Mouse (Mus musculus) limb, embryonic 10.5 days (tissue): Measurements from ENCODE around the gene Gpr137. TPM values are rescaled to one million over a fixed set of nuclear protein-coding genes. Genes with fewer than 3 reads are reported as not detected.
"Not testable (repeated sequence)": the region's sequence is repeated elsewhere in the genome, so short reads cannot be mapped to it uniquely, and the experiment has no call there.

ENCODE experiments used
- DNase-seq: peaks from one replicate; pipeline ENCODE4 v3.0.0-alpha.2; 2017; ENCODE audit warnings: low spot score
- H3K27ac ChIP-seq: fragments of 300-500 bp; sonication (generic); 2 replicates; pipeline ENCODE4 v1.5.1; 2016; ENCODE audit warnings: mild to moderate bottlenecking
- H3K27me3 ChIP-seq: fragments of 300-500 bp; sonication (generic); 2 replicates; pipeline ENCODE4 v1.6.1; 2016; ENCODE audit warnings: low read depth, mild to moderate bottlenecking; ENCODE audit not compliant: poor library complexity, severe bottlenecking
- H3K36me3 ChIP-seq: fragments of 300-500 bp; sonication (generic); 2 replicates; pipeline ENCODE4 v1.6.1; 2016; ENCODE audit warnings: mild to moderate bottlenecking, moderate library complexity
- H3K4me1 ChIP-seq: fragments of 300-500 bp; sonication (generic); 2 replicates; pipeline ENCODE4 v1.6.1; 2016
- H3K4me3 ChIP-seq: fragments of 300-500 bp; sonication (generic); 2 replicates; pipeline ENCODE4 v1.5.1; 2016; ENCODE audit warnings: mild to moderate bottlenecking, moderate library complexity
- H3K9me3 ChIP-seq: fragments of 300-500 bp; sonication (generic); replicated peaks from 2 replicates; pipeline ENCODE4 v1.6.1; 2016; ENCODE audit warnings: mild to moderate bottlenecking
- WGBS: fragments of 180-500 bp; shearing (Covaris S2); methylation state at CpG from one replicate; pipeline ENCODE4 v1.1.7; 2016; 5-methylcytosine and 5-hydroxymethylcytosine counted together
- polyA plus RNA-seq: library from polyadenylated mRNA; unstranded; fragments of >200 nt; fragmentation: Nextera tagmentation; extraction: Ambion mirVana; gene quantifications from 2 replicates; pipeline ENCODE4 v1.2.1, GENCODE M21; 2016

Gene Gpr137
- polyA plus RNA-seq, 1 experiment from 2014 or later = 24.4 TPM

DNA sequence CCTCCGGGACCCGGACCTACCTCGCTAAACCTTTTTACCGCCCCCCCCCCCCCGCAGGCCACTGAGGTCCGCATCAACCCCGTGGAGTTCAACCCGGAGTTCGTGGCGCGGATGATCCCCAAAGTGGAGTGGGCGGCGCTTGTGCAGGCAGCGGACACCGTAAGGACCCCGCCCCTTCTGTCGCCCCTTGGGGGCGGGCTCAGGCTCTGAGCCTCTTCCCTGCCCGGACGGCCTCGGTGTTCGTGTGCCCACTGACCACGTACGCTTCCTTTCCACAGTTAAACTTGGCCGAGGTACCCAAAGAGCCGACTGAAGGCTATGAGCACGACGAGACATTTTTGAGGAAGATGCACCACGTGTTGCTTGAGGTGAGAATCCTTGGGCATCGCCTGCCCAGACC lies 32.0 kb downstream of the Gpr137 start:
- peak overlapping the region; percentile 66 for H3K4me3 ChIP-seq
- H3K4me1 ChIP-seq = peaks cover 32% of the 10 kb centered on the region
- H3K27me3 ChIP-seq, H3K9me3 ChIP-seq: not testable (repeated sequence)
- H3K27ac ChIP-seq = peak overlapping the region; percentile 89
- DNase-seq = peak; percentile 57
- under 1% methylated on average over 30 of the region's 30 CpGs for WGBS
- peaks cover 60% of the 10 kb centered on the region for H3K36me3 ChIP-seq

DNA sequence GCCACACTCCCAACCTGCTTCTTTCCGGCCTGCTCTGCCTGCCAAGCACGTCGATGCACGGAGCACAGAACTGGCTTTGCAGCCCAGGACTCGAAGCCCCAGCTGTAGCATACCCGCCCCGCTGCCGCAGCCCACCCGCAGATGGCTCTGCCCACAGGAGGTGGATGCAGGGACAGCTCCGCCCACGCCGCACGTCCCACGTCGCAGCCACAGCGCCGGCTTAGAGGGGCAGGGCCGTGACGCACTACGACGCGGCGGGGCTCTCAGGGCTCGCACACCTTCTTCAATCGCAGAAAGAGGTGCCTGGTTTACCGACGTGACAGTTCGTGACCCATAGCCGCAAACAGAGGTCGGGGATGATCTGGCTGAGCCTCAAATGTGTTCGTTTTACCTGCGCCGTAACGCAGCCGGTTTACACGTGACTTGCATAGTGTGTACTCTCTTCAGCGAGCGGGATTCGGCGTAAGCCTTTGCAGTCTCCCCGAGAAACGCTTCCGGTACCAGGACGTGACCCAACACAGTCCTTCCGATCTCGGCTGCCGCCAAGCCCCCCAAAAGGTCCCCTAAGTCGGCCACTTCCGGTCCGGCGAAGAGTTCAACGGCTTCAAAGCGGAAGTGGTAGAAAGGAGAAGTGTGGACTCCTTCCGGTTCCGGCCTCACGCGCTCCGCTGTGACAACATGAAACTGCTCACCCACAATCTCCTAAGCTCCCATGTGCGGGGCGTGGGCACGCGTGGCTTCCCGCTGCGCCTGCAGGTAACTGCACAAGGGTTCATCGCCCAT lies 32.6 kb downstream of the Gpr137 start, which contains the start of the genes Trmt112 and Prdx5:
Trmt112 (plus strand) TSS at position 192 of the 783 bp plus-strand sequence.
Prdx5 (minus strand) TSS at position 600 of the 783 bp plus-strand sequence.
- Histone ChIP-seq H3K27me3 (no peaks in the 10 kb centered on the region), H3K4me3 (peak within 1 kb of the TSS; percentile 66), H3K36me3 (peaks cover 66% of the 10 kb centered on the region), H3K4me1 (peaks cover 32% of the 10 kb centered on the region), H3K9me3 (no peaks in the 10 kb centered on the region), H3K27ac (peak within 1 kb of the TSS; percentile 89)
- peak; percentile 93 for DNase-seq
- under 1% methylated on average over 65 of the region's 65 CpGs for WGBS

DNA sequence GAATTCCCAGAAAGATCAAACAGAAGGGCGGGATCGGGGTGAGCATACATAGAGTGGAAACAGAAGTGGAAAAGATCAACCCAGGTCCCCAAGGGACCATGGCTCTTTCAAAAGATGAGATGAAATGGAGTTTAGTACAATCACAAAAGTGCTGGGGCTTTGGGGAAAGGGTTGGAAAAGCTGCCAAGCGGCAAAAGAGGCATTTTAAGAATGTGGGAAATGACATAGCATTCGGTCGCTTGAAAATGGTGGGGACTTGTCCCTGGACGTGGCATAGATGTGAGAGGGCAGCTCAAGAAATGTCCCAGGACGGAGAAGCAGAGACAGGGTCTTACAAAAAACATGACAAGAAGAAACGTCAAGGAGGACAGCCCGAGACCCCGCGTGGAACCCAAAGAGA lies 33.3 kb downstream of the Gpr137 start:
- DNase-seq = no peak
- 12% methylated on average over 11 of the region's 11 CpGs for WGBS
- peaks cover 32% of the 10 kb centered on the region for H3K4me1 ChIP-seq
- H3K36me3 ChIP-seq = peaks cover 67% of the 10 kb centered on the region
- H3K27ac ChIP-seq = peak overlapping the region; percentile 89
- H3K9me3 ChIP-seq = no peaks in the 10 kb centered on the region
- no peaks in the 10 kb centered on the region for H3K27me3 ChIP-seq
- H3K4me3 ChIP-seq = peak overlapping the region; percentile 66

DNA sequence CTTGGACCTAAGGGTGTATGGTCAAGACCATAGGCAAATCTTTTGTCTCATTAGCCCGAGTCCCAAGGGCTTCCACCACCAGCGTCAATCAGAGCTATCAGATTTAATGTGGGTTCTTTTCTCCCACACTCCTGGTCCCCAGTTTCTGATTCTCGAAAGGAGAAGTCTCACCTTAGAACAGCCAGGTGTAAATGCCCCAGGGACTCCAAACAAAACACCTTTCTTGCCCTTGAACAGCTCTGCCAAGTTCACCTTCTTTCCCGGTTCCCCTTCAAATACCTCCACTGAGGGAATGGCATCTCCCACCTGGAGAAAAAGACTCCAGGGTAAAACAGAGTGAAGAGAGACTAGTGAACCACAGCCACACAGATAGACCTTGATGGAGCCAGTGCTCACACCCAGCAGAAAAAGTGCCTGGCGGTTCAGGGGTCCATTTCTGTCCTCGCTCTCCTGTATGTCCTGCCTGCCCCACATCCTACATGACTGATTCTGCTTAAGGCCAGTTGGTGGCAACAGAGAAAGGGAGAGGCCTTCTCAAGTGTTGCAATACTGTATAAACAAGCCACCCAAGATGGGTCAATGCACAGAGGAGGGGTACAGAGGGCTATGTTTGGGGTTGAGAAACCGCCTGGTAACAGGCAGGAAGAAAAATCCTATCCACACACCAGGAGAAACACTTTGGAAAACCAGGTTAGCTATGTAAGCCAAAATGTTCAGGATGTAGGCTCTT lies 34.3 kb downstream of the Gpr137 start:
- 90% methylated on average over 7 of the region's 7 CpGs for WGBS
- peak overlapping the region; percentile 66 for H3K4me3 ChIP-seq

DNA sequence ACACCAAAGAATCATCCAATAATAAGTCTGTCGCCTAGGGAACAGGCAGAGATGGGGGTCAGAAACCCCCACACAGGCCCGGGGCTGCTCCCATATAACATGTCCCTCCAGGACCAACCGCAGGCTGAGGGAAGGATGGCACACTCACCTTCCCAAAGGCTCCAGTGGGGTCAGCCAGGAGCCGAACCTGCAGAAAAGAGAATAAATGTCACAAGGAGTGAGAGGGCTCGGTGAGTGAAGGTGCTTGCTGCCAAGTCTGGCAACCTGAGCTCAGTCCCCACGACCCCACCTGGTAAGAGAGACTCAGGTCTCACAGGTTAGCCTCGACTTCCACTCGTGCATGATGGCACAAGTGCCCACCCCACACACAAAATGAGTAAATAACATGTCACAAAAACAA lies 35.2 kb downstream of the Gpr137 start:
- Histone ChIP-seq H3K27ac (no peak overlapping the region), H3K27me3 (no peaks in the 10 kb centered on the region), H3K36me3 (peaks cover 50% of the 10 kb centered on the region), H3K4me3 (no peak overlapping the region), H3K4me1 (peaks cover 32% of the 10 kb centered on the region), H3K9me3 (no peaks in the 10 kb centered on the region)
- WGBS = 93% methylated on average over 8 of the region's 8 CpGs
- DNase-seq = no peak

More for the DNA sequence above, 34.3 kb downstream of the Gpr137 start:
- Histone ChIP-seq H3K27ac (no peak overlapping the region), H3K36me3 (peaks cover 59% of the 10 kb centered on the region), H3K4me1 (peaks cover 32% of the 10 kb centered on the region), H3K9me3 (no peaks in the 10 kb centered on the region), H3K27me3 (no peaks in the 10 kb centered on the region)
- no peak for DNase-seq

DNA sequence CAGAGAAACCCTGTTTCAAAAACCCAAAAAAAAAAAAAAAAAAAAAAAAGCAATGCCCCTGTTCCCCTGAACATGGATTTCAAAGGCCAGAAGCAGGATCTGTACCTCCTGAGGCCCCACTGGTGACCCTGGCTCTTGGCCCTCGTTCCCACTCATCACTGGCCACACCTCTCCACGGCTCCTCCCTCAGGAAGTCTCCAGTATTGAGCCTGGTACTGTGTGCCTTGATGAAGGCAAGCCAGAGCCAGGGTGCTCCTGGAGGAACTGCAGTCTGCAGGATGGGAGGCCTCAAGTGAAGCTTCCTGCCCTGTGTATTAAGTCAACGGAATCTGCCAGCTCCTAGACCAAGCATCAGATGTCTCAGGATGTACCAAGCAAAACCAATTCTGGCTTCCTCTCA lies 36.1 kb downstream of the Gpr137 start:
- Histone ChIP-seq H3K9me3 (no peaks in the 10 kb centered on the region), H3K4me1 (peaks cover 25% of the 10 kb centered on the region), H3K4me3 (no peak overlapping the region), H3K27me3 (no peaks in the 10 kb centered on the region), H3K27ac (no peak overlapping the region), H3K36me3 (peaks cover 41% of the 10 kb centered on the region)
- DNase-seq = no peak
- WGBS = 93% methylated on average over 3 of the region's 3 CpGs

DNA sequence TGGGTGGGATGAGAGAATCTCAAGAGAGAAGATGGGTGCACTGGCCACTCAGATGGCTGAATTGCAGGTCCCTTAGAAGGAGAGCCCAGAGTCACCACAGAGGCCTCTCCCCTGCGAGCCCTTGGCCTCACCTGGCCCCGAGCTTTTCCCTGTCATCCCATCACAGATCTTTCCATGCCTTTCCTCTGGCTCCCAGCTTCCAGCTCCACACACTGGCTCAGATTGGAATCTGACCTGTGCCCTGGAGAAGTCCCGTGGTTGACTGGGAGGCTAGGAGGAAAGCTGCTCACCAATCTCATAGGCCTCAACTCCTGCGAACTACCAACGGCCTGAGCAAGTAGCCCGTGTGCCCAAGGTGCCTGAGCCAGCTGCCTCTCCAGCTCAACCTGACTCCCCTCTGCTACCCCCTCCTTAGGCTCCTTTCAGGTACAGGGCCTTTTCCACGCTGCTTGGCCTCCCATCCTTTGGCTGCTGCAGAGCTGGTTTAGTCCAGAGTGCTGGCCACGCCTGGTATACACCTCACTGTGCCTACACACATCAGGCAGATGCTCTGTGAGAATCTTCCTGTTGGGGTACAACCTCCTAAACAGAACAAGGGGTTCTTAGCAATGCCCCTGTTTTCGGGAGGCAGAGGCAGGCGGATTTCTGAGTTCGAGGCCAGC lies 36.7 kb downstream of the Gpr137 start:
- peaks cover 38% of the 10 kb centered on the region for H3K36me3 ChIP-seq
- DNase-seq = no peak
- H3K27ac ChIP-seq = no peak overlapping the region
- no peaks in the 10 kb centered on the region for H3K27me3 ChIP-seq
- peaks cover 21% of the 10 kb centered on the region for H3K4me1 ChIP-seq
- no peak overlapping the region for H3K4me3 ChIP-seq
- H3K9me3 ChIP-seq = no peaks in the 10 kb centered on the region
- WGBS = 95% methylated on average over 11 of the region's 11 CpGs

DNA sequence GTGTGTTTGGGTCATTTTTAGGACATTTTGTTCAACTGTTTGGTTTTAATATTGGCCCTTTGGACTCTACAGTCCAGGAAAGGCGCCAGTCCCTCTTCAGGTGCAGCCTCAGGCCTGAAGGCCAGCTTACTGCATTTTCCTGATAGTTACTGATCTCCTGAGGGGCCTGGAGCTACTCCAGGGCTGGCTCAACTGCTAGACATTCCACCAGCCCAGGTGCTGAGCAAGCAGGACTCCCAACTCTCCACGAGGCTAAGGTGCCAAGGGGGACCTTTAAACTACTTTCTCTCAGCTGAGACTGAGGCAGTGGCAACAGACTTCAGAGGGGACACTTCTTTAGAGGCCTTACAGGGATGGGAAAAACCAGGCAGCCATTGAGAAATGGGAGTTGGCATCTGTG lies 37.4 kb downstream of the Gpr137 start:
- peaks cover 21% of the 10 kb centered on the region for H3K4me1 ChIP-seq
- DNase-seq = no peak
- 80% methylated on average over 2 of the region's 2 CpGs for WGBS
- no peak overlapping the region for H3K27ac ChIP-seq
- H3K9me3 ChIP-seq = no peaks in the 10 kb centered on the region
- peaks cover 38% of the 10 kb centered on the region for H3K36me3 ChIP-seq
- H3K4me3 ChIP-seq = no peak overlapping the region
- H3K27me3 ChIP-seq = no peaks in the 10 kb centered on the region

DNA sequence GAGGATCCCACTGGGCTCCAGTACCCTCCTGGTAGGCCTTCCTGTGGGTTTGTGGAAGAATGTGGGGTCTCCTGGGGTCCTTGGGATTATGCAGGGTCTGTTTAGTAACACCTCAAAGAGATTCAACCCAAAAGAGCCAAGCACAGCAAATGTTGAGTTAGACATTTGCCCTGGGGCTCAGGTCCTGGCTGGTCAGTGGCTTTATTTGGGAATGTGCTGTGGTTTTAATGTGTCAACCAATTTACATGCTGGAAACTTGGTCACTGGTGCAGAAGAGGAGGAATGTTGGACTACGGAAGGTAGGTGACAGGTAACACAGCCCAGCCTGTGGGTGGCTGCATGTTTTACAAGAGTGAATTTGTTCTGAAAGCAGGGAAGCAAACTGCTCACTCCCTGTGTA lies 39.2 kb downstream of the Gpr137 start:
- Histone ChIP-seq H3K4me3 (no peak overlapping the region), H3K27ac (no peak overlapping the region), H3K27me3 (no peaks in the 10 kb centered on the region), H3K36me3 (peaks cover 38% of the 10 kb centered on the region), H3K9me3 (no peaks in the 10 kb centered on the region), H3K4me1 (peaks cover 7% of the 10 kb centered on the region)
- 97% methylated on average over 1 of the region's 1 CpGs for WGBS
- no peak for DNase-seq

DNA sequence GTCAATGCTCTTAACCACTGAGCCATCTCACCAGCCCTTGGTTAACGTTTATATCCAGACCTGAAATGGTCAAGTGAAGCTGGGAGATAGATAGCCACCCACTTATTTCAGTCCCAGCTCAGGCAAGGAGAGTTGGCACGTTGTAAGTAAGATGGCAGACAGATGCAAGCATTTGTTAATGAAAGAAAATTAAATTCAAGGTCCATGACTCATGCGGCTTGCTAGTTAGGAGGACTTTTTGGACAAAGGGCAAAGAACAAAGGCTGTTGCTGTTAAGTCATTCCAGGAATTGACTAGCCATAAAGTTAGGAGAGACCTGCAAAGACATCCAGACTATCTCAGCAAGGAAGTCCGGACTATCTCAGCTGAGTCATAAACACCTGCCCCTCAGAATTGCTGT lies 42.6 kb downstream of the Gpr137 start:
- 0 out of 2 replicates have a peak, but pooled peaks cover 2% of the 10 kb centered on the region for H3K9me3 ChIP-seq
- WGBS = 89% methylated on average over 4 of the region's 4 CpGs

DNA sequence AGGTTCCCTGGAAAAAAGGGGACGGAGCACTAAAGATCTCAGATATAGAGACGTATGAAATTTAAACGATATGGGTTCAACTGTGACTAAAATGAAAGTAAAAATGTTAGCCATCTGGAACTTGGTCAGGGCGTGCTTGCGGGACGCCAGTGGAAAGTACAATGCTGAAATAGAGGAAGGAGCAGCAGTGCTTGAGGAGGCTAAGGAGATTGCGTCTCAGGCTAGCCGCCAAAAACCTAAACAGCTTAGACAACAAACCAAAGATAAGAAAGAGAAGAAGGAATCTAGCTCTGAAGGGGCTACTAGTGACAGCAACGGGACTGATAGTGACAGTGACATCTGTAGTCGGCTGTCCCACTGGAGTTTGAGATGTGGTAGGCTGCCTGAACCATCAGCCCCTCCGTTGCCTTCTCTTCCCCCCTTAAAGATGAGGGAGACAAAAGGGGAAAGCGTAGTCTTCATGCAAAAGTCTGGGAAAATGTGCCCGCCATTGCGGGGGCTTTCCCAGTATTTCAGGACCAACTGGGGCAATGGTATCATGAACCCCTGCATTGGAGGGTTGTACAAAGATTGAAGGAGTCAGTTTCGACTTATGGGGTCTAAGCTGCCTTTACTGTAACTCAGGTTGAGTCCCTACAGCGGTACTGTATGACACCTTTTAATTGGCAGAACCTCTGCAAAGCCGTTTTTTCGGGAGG lies 46.5 kb downstream of the Gpr137 start:
- H3K27me3 ChIP-seq, H3K27ac ChIP-seq, H3K9me3 ChIP-seq, H3K4me1 ChIP-seq, DNase-seq, H3K36me3 ChIP-seq, H3K4me3 ChIP-seq: not testable (repeated sequence)
- WGBS = 92% methylated on average over 18 of the region's 18 CpGs

More for the DNA sequence above, 42.6 kb downstream of the Gpr137 start:
- no peak for DNase-seq
- no peaks in the 10 kb centered on the region for H3K27me3 ChIP-seq
- no peak overlapping the region for H3K27ac ChIP-seq
- H3K4me3 ChIP-seq = no peak overlapping the region
- no peaks in the 10 kb centered on the region for H3K4me1 ChIP-seq
- H3K36me3 ChIP-seq = peaks cover 9% of the 10 kb centered on the region

DNA sequence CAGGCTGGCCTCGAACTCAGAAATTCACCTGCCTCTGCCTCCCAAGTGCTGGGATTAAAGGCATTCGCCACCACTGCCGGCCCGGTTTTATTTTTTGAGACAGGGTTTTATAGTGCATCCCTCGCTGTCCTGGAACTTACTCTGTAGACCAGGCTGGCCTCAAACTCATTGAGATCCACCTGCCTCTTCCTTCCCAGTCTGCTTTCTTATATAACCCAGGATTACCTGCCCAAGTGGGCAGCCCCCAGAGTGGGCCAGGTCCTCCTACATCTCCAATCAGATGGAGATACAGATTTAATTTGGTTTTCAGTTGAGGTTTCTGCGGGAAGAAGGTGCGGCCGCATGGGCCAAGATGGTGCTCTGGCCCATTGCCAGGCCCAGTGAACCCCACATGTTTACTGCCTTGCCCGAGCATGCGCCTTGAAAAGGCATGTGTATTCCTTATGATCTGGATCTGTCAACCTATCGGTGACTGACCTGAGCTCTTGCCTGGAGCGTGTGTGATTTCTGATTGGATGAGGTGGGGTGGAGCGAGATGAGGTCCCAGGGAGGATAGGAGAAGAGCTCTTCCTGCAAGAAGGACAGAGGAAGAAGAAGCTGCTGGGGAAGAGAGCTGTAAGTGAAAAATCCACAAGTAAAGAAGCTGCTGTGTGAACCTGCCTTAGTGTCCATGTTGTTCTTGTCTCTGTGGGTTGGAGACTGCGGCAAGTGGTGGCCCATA lies 48.4 kb downstream of the Gpr137 start:
- DNase-seq = no peak
- WGBS = 92% methylated on average over 14 of the region's 14 CpGs
- 0 out of 2 replicates have a peak, but pooled peaks cover 2% of the 10 kb centered on the region for H3K9me3 ChIP-seq
- H3K27ac ChIP-seq = no peak overlapping the region
- H3K27me3 ChIP-seq = no peaks in the 10 kb centered on the region
- no peaks in the 10 kb centered on the region for H3K4me1 ChIP-seq
- H3K4me3 ChIP-seq = no peak overlapping the region
- H3K36me3 ChIP-seq = no peaks in the 10 kb centered on the region
